Mouse (Mus musculus) lung, postnatal 0 days (tissue): ENCODE measurements around the gene Trak1. TPM values are rescaled to one million over a fixed set of nuclear protein-coding genes. Genes with fewer than 3 reads are reported as not detected.

ENCODE experiments used
- ATAC-seq: fragments of 200-750 bp; cut with Nextera tagmentation; 2 replicates; pipeline ENCODE4 v1.8.0; 2017; ENCODE audit warnings: moderate library complexity
- DNase-seq: peaks from one replicate; pipeline ENCODE4 v3.0.0-alpha.2; 2016; ENCODE audit warnings: low spot score
- H3K27ac ChIP-seq: fragments of 300-500 bp; sonication (generic); 2 replicates; pipeline ENCODE4 v1.5.1; 2014; ENCODE audit warnings: antibody characterized with exemption, mild to moderate bottlenecking, low read length, mixed read lengths
- H3K27me3 ChIP-seq: fragments of 300-500 bp; sonication (generic); replicated peaks from 2 replicates; pipeline ENCODE4 v1.6.1; 2014; ENCODE audit warnings: low read length, mixed read lengths; ENCODE audit not compliant: insufficient read depth
- H3K36me3 ChIP-seq: fragments of 300-500 bp; sonication (generic); 2 replicates; pipeline ENCODE4 v1.6.1; 2014; ENCODE audit warnings: low read length, mixed read lengths; ENCODE audit not compliant: insufficient read depth
- H3K4me1 ChIP-seq: fragments of 300-500 bp; sonication (generic); 2 replicates; pipeline ENCODE4 v1.6.1; 2014; ENCODE audit warnings: antibody characterized with exemption, low read depth, low read length, mixed read lengths; ENCODE audit not compliant: insufficient read depth
- H3K4me2 ChIP-seq: fragments of 300-500 bp; sonication (generic); replicated peaks from 2 replicates; pipeline ENCODE4 v1.6.1; 2014; ENCODE audit warnings: low read depth, mild to moderate bottlenecking, low read length, moderate library complexity, mixed read lengths
- H3K4me3 ChIP-seq: fragments of 300-500 bp; sonication (generic); 2 replicates; pipeline ENCODE4 v1.5.1; 2014; ENCODE audit warnings: low read depth, low read length
- H3K9ac ChIP-seq: fragments of 300-500 bp; sonication (generic); replicated peaks from 2 replicates; pipeline ENCODE4 v1.6.1; 2014; ENCODE audit warnings: low read depth, mild to moderate bottlenecking
- H3K9me3 ChIP-seq: fragments of 300-500 bp; sonication (generic); 2 replicates; pipeline ENCODE4 v1.6.1; 2016; ENCODE audit warnings: low read length, mixed read lengths
- CTCF ChIP-seq: IDR thresholded peaks from 2 replicates; pipeline ENCODE4 v1.5.1; 2016; ENCODE audit warnings: antibody characterized with exemption, mild to moderate bottlenecking
- EP300 ChIP-seq: IDR thresholded peaks from 2 replicates; pipeline ENCODE4 v1.6.1; 2016; ENCODE audit warnings: antibody characterized with exemption, mild to moderate bottlenecking, control low read depth
- WGBS: fragments of 180-500 bp; shearing (Covaris S2); extraction: QIAGEN DNeasy Blood & Tissue Kit; methylation state at CpG from one replicate; pipeline ENCODE4 v1.1.7; 2014; 5-methylcytosine and 5-hydroxymethylcytosine counted together
- polyA plus RNA-seq: library from polyadenylated mRNA; unstranded; fragments of >200 nt; fragmentation: Nextera tagmentation; extraction: Ambion mirVana; gene quantifications from 2 replicates; pipeline ENCODE4 v1.2.1, GENCODE M21; 2015

The Trak1 gene
- polyA plus RNA-seq, 1 experiment from 2014 or later = 28.6 TPM

DNA sequence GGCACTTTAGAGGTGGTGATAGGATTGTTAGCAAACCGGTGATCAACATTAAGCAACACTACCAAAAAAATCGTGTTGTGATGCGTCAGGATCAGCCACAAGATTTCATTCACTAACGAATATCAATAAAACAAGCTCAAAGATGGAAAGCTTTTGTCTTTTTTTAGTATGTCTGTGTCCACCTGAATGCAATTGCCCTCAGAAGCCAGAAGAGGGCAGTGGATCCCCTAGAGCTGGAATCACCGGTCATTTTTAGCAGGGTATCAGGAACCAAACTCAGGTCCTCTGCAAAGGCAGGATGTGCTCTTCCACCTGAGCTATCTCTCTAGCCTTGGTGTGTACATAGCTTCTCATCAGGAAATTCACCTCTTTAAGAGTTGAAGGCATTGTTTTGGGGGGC is 177.5 kb downstream of the Trak1 start:
- peaks cover 23% of the 10 kb centered on the region; the same call in 1 of the 2 replicates for H3K36me3 ChIP-seq
- H3K27me3 ChIP-seq = no peaks in the 10 kb centered on the region
- H3K4me1 ChIP-seq = no peaks in the 10 kb centered on the region
- H3K9me3 ChIP-seq = no peaks in the 10 kb centered on the region
- ATAC-seq = no peak
- no peak overlapping the region for H3K4me3 ChIP-seq
- H3K9ac ChIP-seq = no peak overlapping the region
- peak; percentile 48 for TF ChIP-seq CTCF
- no peak for TF ChIP-seq EP300
- no peak overlapping the region for H3K27ac ChIP-seq
- no peak overlapping the region for H3K4me2 ChIP-seq
- no peak for DNase-seq
- WGBS = 82% methylated on average over 5 of the region's 5 CpGs

GRCm38 (mm10) chr9:121475488-121476452 is 178.5 kb downstream of the Trak1 start:
- no peak for ATAC-seq
- no peak for DNase-seq

DNA sequence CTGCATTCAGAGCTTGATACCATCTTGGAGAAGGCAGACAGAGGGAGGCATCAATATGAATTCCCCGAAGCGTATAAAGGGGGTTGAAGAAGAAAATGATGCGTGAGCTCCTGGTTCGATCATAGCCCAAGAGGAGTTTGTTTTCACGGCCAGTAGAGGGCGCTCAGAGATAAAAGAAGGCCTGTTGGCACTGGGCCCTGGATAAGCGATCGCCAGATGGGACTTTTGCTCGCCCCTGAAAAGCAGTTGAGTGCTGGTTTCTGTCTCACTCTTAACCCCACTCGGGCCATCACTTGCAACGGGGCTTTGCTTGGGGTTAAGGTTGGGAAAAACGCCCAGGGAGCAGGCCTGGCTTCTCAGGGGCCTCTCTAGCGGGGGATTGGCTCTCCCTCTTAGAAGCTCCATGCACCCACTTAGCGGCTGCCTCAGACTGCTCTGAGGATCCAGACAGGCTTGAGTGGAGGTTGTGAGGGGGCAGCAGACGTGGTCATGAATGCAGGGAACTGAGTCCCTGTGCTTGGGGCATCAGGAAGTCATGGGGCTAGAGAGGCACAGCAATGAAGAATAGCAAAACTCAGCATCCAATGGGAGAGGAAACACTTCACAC is 180.1 kb downstream of the Trak1 start:
- Histone ChIP-seq H3K27ac (no peak overlapping the region), H3K4me1 (no peaks in the 10 kb centered on the region), H3K4me3 (no peak overlapping the region), H3K9ac (no peak overlapping the region), H3K27me3 (no peaks in the 10 kb centered on the region), H3K4me2 (peak overlapping the region; percentile 37; the same call in 1 of the 2 replicates), H3K36me3 (peaks cover 14% of the 10 kb centered on the region; the same call in 1 of the 2 replicates), H3K9me3 (no peaks in the 10 kb centered on the region)
- TF ChIP-seq CTCF (peak; percentile 81), EP300 (no peak)
- ATAC-seq (peak; percentile 34; the same call in 1 of the 2 replicates), DNase-seq (peak; percentile 80)
- WGBS = 8% methylated on average over 15 of the region's 15 CpGs

More at GRCm38 (mm10) chr9:121475488-121476452, 178.5 kb downstream of the Trak1 start:
- Histone ChIP-seq H3K4me3 (no peak overlapping the region), H3K4me2 (no peak overlapping the region), H3K27ac (no peak overlapping the region), H3K9me3 (no peaks in the 10 kb centered on the region), H3K9ac (no peak overlapping the region), H3K4me1 (no peaks in the 10 kb centered on the region), H3K27me3 (no peaks in the 10 kb centered on the region), H3K36me3 (peaks cover 23% of the 10 kb centered on the region; the same call in 1 of the 2 replicates)
- TF ChIP-seq EP300 (no peak), CTCF (no peak)
- WGBS = 70% methylated on average over 16 of the region's 16 CpGs

GRCm38 (mm10) chr9:121479453-121479852 is 182.2 kb downstream of the Trak1 start:
- Histone ChIP-seq H3K36me3 (no peaks in the 10 kb centered on the region), H3K27me3 (no peaks in the 10 kb centered on the region), H3K4me2 (no peak overlapping the region), H3K27ac (no peak overlapping the region), H3K4me1 (no peaks in the 10 kb centered on the region), H3K9me3 (no peaks in the 10 kb centered on the region), H3K9ac (no peak overlapping the region), H3K4me3 (no peak overlapping the region)
- DNase-seq (peak; percentile 80), ATAC-seq (peak; percentile 52; the same call in 1 of the 2 replicates)
- WGBS = 25% methylated on average over 5 of the region's 5 CpGs
- TF ChIP-seq EP300 = no peak
- TF ChIP-seq CTCF = peak; percentile 94

DNA sequence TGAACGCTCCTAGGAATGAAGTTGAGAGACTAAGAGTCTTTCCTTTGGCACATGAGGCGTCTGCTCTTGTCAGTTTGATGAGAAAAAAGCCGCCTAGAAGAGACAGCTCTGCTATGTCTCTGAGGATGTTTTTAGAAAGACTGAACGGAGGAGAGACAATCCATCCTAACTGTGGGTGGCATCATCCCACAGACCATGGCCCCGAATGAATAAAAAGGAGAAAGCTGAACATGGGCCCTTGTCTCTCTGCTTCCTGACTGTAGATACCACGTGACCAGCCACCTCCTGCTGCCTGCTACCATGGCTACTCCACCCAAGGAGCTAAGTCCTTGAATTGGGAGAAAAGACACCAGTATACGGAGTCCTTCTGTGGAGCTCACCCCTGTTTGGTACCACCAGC is 189.9 kb downstream of the Trak1 start:
- Histone ChIP-seq H3K9me3 (no peaks in the 10 kb centered on the region), H3K9ac (no peak overlapping the region), H3K27me3 (0 out of 2 replicates have a peak, but pooled peaks cover 3% of the 10 kb centered on the region), H3K4me2 (no peak overlapping the region), H3K4me1 (no peaks in the 10 kb centered on the region), H3K36me3 (no peaks in the 10 kb centered on the region), H3K27ac (no peak overlapping the region), H3K4me3 (no peak overlapping the region)
- no peak for TF ChIP-seq EP300
- no peak for TF ChIP-seq CTCF
- 66% methylated on average over 7 of the region's 7 CpGs for WGBS
- no peak for ATAC-seq
- no peak for DNase-seq

- WGBS = 73% methylated on average over 11 of the region's 11 CpGs
Measured at GRCm38 (mm10) chr9:121491592-121492240, 194.4 kb downstream of the Trak1 start.

More at GRCm38 (mm10) chr9:121491592-121492240, 194.4 kb downstream of the Trak1 start:
- Histone ChIP-seq H3K4me1 (no peaks in the 10 kb centered on the region), H3K4me3 (no peak overlapping the region), H3K27ac (no peak overlapping the region), H3K4me2 (no peak overlapping the region), H3K9me3 (no peaks in the 10 kb centered on the region), H3K9ac (no peak overlapping the region), H3K36me3 (no peaks in the 10 kb centered on the region), H3K27me3 (peaks cover 26% of the 10 kb centered on the region)
- TF ChIP-seq CTCF (no peak), EP300 (no peak)
- DNase-seq (no peak), ATAC-seq (no peak)
